Mouse (Mus musculus): ENCODE measurements around the gene Rxrb. TPM values are rescaled to one million over a fixed set of nuclear protein-coding genes. Genes with fewer than 3 reads are reported as not detected.

The Rxrb gene
- polyA plus RNA-seq, 1 experiment from 2014 or later, result 16.4 TPM

DNA sequence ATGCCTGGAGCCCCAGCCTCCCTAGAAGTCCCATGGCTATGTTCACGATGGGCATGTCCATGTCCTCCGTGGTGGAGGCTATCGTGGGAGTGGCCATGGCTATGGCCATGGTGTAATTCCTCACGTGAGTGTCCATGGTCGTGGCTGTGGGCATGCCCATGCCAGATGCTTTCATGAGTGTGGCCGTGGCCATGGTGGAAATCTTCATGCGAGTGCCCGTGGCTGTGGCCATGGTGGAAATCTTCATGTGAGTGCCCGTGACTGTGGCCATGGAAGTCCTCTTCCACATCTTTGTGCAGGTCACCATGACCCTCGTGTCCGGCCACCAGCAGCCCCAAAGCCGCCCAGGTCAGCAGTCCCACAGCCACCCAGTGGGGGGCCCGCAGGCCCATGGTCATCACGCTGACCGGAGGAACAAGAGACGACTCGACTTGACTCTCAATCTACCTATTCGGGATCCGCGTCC lies 718 bp upstream of the Rxrb start:
- Histone ChIP-seq H3K27ac (replicated peaks in 1 of 2; ENCODE audit: control insufficient read depth in 1 of 2, insufficient read depth in 1 of 2, low read depth in 2 of 2, low read length in 2 of 2) (peak overlapping the region; percentile 85 to 94), H3K27me3 (ENCODE audit: control insufficient read depth, insufficient read depth, low read length) (no peaks in the 10 kb centered on the region), H3K9me3 (ENCODE audit: control insufficient read depth, low read length) (no peaks in the 10 kb centered on the region), H3K9ac (ENCODE audit: low read length) (peak overlapping the region; percentile 92), H3K4me3 (ENCODE audit: control insufficient read depth in 1 of 2, insufficient read depth in 1 of 2, low read depth in 1 of 2, low read length in 2 of 2) (peak overlapping the region; percentile 78 to 90), H3K4me2 (ENCODE audit: low read length) (peak overlapping the region; percentile 81), H3K4me1 (ENCODE audit: control insufficient read depth in 2 of 2, insufficient read depth in 2 of 2, low read length in 2 of 2) (peaks cover 25 to 46% of the 10 kb centered on the region in 2 experiments), H3K36me3 (ENCODE audit: control insufficient read depth, insufficient read depth, low read length) (peaks cover 47% of the 10 kb centered on the region)
- peak; percentile 0; the same call in 1 of the 2 replicates for ATAC-seq (ENCODE audit: insufficient number of reproducible peaks, insufficient read depth, low FRiP score, low read depth)
- WGBS, result 4% methylated on average over 20 of the region's 20 CpGs

GRCm38 (mm10) chr17:34032174-34032632 lies 591 bp downstream of the Rxrb start:
- peak overlapping the region; percentile 92 for H3K9ac ChIP-seq (ENCODE audit: low read length)
- H3K4me2 ChIP-seq (ENCODE audit: low read length), result peak overlapping the region; percentile 81
- H3K9me3 ChIP-seq (ENCODE audit: control insufficient read depth, low read length), result no peaks in the 10 kb centered on the region
- no peaks in the 10 kb centered on the region for H3K27me3 ChIP-seq (ENCODE audit: control insufficient read depth, insufficient read depth, low read length)
- H3K27ac ChIP-seq (replicated peaks in 1 of 2; ENCODE audit: control insufficient read depth in 1 of 2, insufficient read depth in 1 of 2, low read depth in 2 of 2, low read length in 2 of 2), result peak overlapping the region; percentile 1 to 94
- H3K36me3 ChIP-seq (ENCODE audit: control insufficient read depth, insufficient read depth, low read length), result peaks cover 60% of the 10 kb centered on the region
- H3K4me1 ChIP-seq (ENCODE audit: control insufficient read depth in 2 of 2, insufficient read depth in 2 of 2, low read length in 2 of 2), result peaks cover 19 to 38% of the 10 kb centered on the region in 2 experiments
- peak overlapping the region; percentile 78 to 90 for H3K4me3 ChIP-seq (ENCODE audit: control insufficient read depth in 1 of 2, insufficient read depth in 1 of 2, low read depth in 1 of 2, low read length in 2 of 2)
- peak; percentile 5; the same call in 1 of the 2 replicates for ATAC-seq (ENCODE audit: insufficient number of reproducible peaks, insufficient read depth, low FRiP score, low read depth)
- WGBS, result 0% methylated on average over 45 of the region's 48 CpGs

- 61% methylated on average over 9 of the region's 9 CpGs for WGBS
- Histone ChIP-seq H3K27me3 (ENCODE audit: control insufficient read depth, insufficient read depth, low read length) (no peaks in the 10 kb centered on the region), H3K4me3 (ENCODE audit: control insufficient read depth in 1 of 2, insufficient read depth in 1 of 2, low read depth in 1 of 2, low read length in 2 of 2) (peak overlapping the region; percentile 78 to 90), H3K9me3 (ENCODE audit: control insufficient read depth, low read length) (no peaks in the 10 kb centered on the region), H3K9ac (ENCODE audit: low read length) (peak overlapping the region; percentile 92), H3K4me1 (ENCODE audit: control insufficient read depth in 2 of 2, insufficient read depth in 2 of 2, low read length in 2 of 2) (peaks cover 18 to 35% of the 10 kb centered on the region in 2 experiments), H3K27ac (replicated peaks in 1 of 2; ENCODE audit: control insufficient read depth in 1 of 2, insufficient read depth in 1 of 2, low read depth in 2 of 2, low read length in 2 of 2) (peak overlapping the region in 1 of 2 experiments; percentile 94; a peak in 2 of 4 replicates), H3K4me2 (ENCODE audit: low read length) (peak overlapping the region; percentile 81), H3K36me3 (ENCODE audit: control insufficient read depth, insufficient read depth, low read length) (peaks cover 66% of the 10 kb centered on the region)
- no peak for ATAC-seq (ENCODE audit: insufficient number of reproducible peaks, insufficient read depth, low FRiP score, low read depth)
Observed at GRCm38 (mm10) chr17:34032806-34033205, 1.2 kb downstream of the Rxrb start.

DNA sequence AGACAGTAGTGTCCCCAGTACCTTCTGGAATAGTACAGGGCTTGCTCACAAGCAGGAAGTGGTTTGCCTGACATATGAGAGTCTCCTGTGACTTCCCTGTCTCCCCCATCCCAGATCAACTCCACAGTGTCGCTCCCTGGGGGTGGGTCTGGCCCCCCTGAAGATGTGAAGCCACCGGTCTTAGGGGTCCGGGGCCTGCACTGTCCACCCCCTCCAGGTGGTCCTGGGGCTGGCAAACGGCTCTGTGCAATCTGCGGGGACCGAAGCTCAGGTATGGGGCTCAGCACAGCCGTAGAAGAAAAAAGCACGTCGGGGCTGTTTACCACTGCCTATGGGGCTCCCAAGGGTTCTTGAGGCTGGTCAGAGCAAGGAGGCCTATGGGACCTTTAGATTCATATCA lies 1.8 kb downstream of the Rxrb start:
- ATAC-seq (ENCODE audit: insufficient number of reproducible peaks, insufficient read depth, low FRiP score, low read depth), result no peak
- H3K9me3 ChIP-seq (ENCODE audit: control insufficient read depth, low read length), result no peaks in the 10 kb centered on the region
- H3K36me3 ChIP-seq (ENCODE audit: control insufficient read depth, insufficient read depth, low read length), result peaks cover 67% of the 10 kb centered on the region
- H3K9ac ChIP-seq (ENCODE audit: low read length), result no peak overlapping the region; the same call in 1 of the 2 replicates
- H3K4me1 ChIP-seq (ENCODE audit: control insufficient read depth in 2 of 2, insufficient read depth in 2 of 2, low read length in 2 of 2), result peaks cover 14 to 35% of the 10 kb centered on the region in 2 experiments
- no peak overlapping the region for H3K4me3 ChIP-seq (ENCODE audit: control insufficient read depth in 1 of 2, insufficient read depth in 1 of 2, low read depth in 1 of 2, low read length in 2 of 2)
- WGBS, result 93% methylated on average over 9 of the region's 9 CpGs
- H3K27me3 ChIP-seq (ENCODE audit: control insufficient read depth, insufficient read depth, low read length), result peaks cover 5% of the 10 kb centered on the region
- no peak overlapping the region for H3K4me2 ChIP-seq (ENCODE audit: low read length)
- no peak overlapping the region for H3K27ac ChIP-seq (replicated peaks in 1 of 2; ENCODE audit: control insufficient read depth in 1 of 2, insufficient read depth in 1 of 2, low read depth in 2 of 2, low read length in 2 of 2)

GRCm38 (mm10) chr17:34034064-34034463 lies 2.5 kb downstream of the Rxrb start:
- no peak overlapping the region for H3K4me2 ChIP-seq (ENCODE audit: low read length)
- no peak for ATAC-seq (ENCODE audit: insufficient number of reproducible peaks, insufficient read depth, low FRiP score, low read depth)
- H3K9me3 ChIP-seq (ENCODE audit: control insufficient read depth, low read length), result no peaks in the 10 kb centered on the region
- no peak overlapping the region for H3K4me3 ChIP-seq (ENCODE audit: control insufficient read depth in 1 of 2, insufficient read depth in 1 of 2, low read depth in 1 of 2, low read length in 2 of 2)
- peaks cover 9% of the 10 kb centered on the region for H3K27me3 ChIP-seq (ENCODE audit: control insufficient read depth, insufficient read depth, low read length)
- WGBS, result 59% methylated on average over 10 of the region's 10 CpGs
- peaks cover 20 to 37% of the 10 kb centered on the region in 2 experiments for H3K4me1 ChIP-seq (ENCODE audit: control insufficient read depth in 2 of 2, insufficient read depth in 2 of 2, low read length in 2 of 2)
- no peak overlapping the region for H3K27ac ChIP-seq (replicated peaks in 1 of 2; ENCODE audit: control insufficient read depth in 1 of 2, insufficient read depth in 1 of 2, low read depth in 2 of 2, low read length in 2 of 2)
- H3K36me3 ChIP-seq (ENCODE audit: control insufficient read depth, insufficient read depth, low read length), result peaks cover 60% of the 10 kb centered on the region
- H3K9ac ChIP-seq (ENCODE audit: low read length), result no peak overlapping the region

DNA sequence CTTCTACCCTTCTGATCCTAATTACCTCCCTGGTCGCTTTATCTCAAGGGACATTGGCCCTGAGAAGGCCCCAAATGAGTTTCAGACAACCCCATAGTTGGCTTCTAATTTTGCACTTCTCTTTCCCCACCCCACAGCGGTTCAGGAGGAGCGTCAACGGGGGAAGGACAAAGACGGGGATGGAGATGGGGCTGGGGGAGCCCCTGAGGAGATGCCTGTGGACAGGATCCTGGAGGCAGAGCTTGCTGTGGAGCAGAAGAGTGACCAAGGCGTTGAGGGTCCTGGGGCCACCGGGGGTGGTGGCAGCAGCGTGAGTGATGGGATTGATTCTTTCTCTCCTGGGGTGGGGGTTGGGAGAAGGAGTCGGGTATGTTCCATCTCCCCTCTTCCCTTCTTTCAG lies 3.9 kb downstream of the Rxrb start:
- no peak overlapping the region for H3K4me3 ChIP-seq (ENCODE audit: control insufficient read depth in 1 of 2, insufficient read depth in 1 of 2, low read depth in 1 of 2, low read length in 2 of 2)

DNA sequence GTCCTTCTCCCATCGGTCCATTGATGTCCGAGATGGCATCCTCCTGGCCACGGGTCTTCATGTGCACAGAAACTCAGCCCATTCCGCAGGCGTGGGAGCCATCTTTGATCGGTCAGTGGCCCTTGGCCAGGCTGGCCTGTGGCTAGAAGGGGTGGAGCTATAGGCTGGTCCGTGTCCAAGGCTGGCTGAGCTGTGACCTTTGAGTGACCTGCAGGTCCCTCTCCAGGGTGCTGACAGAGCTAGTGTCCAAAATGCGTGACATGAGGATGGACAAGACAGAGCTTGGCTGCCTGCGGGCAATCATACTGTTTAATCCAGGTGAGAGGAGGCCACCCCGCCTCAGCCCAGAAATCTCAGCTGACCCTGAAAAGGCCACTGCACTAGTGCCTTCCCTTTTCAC lies 5.0 kb downstream of the Rxrb start:
- peaks cover 28% of the 10 kb centered on the region for H3K27me3 ChIP-seq (ENCODE audit: control insufficient read depth, insufficient read depth, low read length)
- H3K4me2 ChIP-seq (ENCODE audit: low read length), result no peak overlapping the region
- peaks cover 48% of the 10 kb centered on the region for H3K36me3 ChIP-seq (ENCODE audit: control insufficient read depth, insufficient read depth, low read length)
- ATAC-seq (ENCODE audit: insufficient number of reproducible peaks, insufficient read depth, low FRiP score, low read depth), result no peak
- H3K9ac ChIP-seq (ENCODE audit: low read length), result no peak overlapping the region
- H3K9me3 ChIP-seq (ENCODE audit: control insufficient read depth, low read length), result no peaks in the 10 kb centered on the region
- WGBS, result 74% methylated on average over 10 of the region's 10 CpGs
- H3K4me1 ChIP-seq (ENCODE audit: control insufficient read depth in 2 of 2, insufficient read depth in 2 of 2, low read length in 2 of 2), result peaks cover 15 to 31% of the 10 kb centered on the region in 2 experiments
- no peak overlapping the region for H3K4me3 ChIP-seq (ENCODE audit: control insufficient read depth in 1 of 2, insufficient read depth in 1 of 2, low read depth in 1 of 2, low read length in 2 of 2)
- no peak overlapping the region for H3K27ac ChIP-seq (replicated peaks in 1 of 2; ENCODE audit: control insufficient read depth in 1 of 2, insufficient read depth in 1 of 2, low read depth in 2 of 2, low read length in 2 of 2)

More for the DNA sequence above, 3.9 kb downstream of the Rxrb start:
- peaks cover 17% of the 10 kb centered on the region for H3K27me3 ChIP-seq (ENCODE audit: control insufficient read depth, insufficient read depth, low read length)
- peaks cover 48% of the 10 kb centered on the region for H3K36me3 ChIP-seq (ENCODE audit: control insufficient read depth, insufficient read depth, low read length)
- no peak overlapping the region for H3K27ac ChIP-seq (replicated peaks in 1 of 2; ENCODE audit: control insufficient read depth in 1 of 2, insufficient read depth in 1 of 2, low read depth in 2 of 2, low read length in 2 of 2)
- H3K4me1 ChIP-seq (ENCODE audit: control insufficient read depth in 2 of 2, insufficient read depth in 2 of 2, low read length in 2 of 2), result peaks cover 17 to 34% of the 10 kb centered on the region in 2 experiments
- H3K4me2 ChIP-seq (ENCODE audit: low read length), result no peak overlapping the region
- WGBS, result 89% methylated on average over 9 of the region's 9 CpGs
- no peaks in the 10 kb centered on the region for H3K9me3 ChIP-seq (ENCODE audit: control insufficient read depth, low read length)
- ATAC-seq (ENCODE audit: insufficient number of reproducible peaks, insufficient read depth, low FRiP score, low read depth), result no peak
- H3K9ac ChIP-seq (ENCODE audit: low read length), result no peak overlapping the region

DNA sequence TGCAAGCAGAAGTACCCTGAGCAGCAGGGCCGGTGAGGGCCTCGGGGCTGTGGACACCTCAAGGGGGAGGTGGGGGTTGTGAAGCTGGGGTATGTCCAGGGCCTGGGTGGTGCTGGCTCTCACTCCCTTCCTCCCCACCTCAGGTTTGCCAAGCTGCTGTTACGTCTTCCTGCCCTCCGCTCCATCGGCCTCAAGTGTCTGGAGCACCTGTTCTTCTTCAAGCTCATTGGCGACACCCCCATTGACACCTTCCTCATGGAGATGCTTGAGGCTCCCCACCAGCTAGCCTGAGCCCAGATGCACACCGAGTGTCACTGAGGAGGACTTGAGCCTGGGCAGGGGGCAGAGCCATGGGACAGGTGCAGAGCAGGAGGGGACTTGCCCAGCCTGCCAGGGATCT lies 5.6 kb downstream of the Rxrb start:
- Histone ChIP-seq H3K36me3 (ENCODE audit: control insufficient read depth, insufficient read depth, low read length) (peaks cover 48% of the 10 kb centered on the region), H3K9me3 (ENCODE audit: control insufficient read depth, low read length) (no peaks in the 10 kb centered on the region), H3K27ac (replicated peaks in 1 of 2; ENCODE audit: control insufficient read depth in 1 of 2, insufficient read depth in 1 of 2, low read depth in 2 of 2, low read length in 2 of 2) (no peak overlapping the region), H3K27me3 (ENCODE audit: control insufficient read depth, insufficient read depth, low read length) (peaks cover 34% of the 10 kb centered on the region), H3K9ac (ENCODE audit: low read length) (no peak overlapping the region), H3K4me3 (ENCODE audit: control insufficient read depth in 1 of 2, insufficient read depth in 1 of 2, low read depth in 1 of 2, low read length in 2 of 2) (no peak overlapping the region), H3K4me2 (ENCODE audit: low read length) (no peak overlapping the region), H3K4me1 (ENCODE audit: control insufficient read depth in 2 of 2, insufficient read depth in 2 of 2, low read length in 2 of 2) (peaks cover 15 to 31% of the 10 kb centered on the region in 2 experiments)
- no peak for ATAC-seq (ENCODE audit: insufficient number of reproducible peaks, insufficient read depth, low FRiP score, low read depth)
- WGBS, result 92% methylated on average over 7 of the region's 7 CpGs

Measured in heart, embryonic 14.5 days (tissue).